Mouse (Mus musculus): ENCODE measurements around the gene Ubc. TPM values are rescaled to one million over a fixed set of nuclear protein-coding genes. Genes with fewer than 3 reads are reported as not detected.
"Not testable (repeated sequence)": the region's sequence is repeated elsewhere in the genome, so short reads cannot be mapped to it uniquely, and the experiment has no call there.

Ubc gene
- polyA plus RNA-seq, 1 experiment from 2014 or later: 1,133 TPM

DNA sequence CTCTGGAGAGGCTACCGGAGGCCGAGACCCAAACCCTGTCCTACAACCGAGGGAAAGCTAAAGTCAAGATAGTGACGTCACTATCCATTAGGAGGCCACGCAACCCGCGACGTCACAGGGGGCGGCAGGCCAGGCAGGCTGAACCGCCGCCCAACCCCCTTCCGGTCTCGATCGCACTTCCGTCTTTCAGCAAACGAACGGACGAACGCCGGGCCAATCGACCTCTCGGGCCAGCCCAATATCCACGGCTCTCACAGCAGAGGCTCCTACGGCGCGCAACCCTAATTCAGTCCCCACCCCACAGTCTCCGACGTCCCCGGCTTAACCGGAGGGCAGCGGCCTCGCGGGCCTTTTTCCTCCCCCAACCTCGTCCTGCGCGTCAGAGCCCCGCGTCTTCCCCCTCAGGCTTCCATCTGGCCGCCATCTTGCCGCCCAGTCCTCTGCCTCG, 847 bp downstream of the Ubc start, which contains the start of gene Gm10382:
Gm10382 (plus strand) TSS at position 192 of the 448 bp plus-strand sequence.
- H3K27ac ChIP-seq: peak within 1 kb of the TSS; percentile 93
- ATAC-seq (ENCODE audit: insufficient number of reproducible peaks, low FRiP score, low TSS enrichment, low read depth): 0 out of 2 replicates have a peak, but pooled peaks have one; percentile 2
- WGBS: under 1% methylated on average over 41 of the region's 41 CpGs
- H3K36me3 ChIP-seq: peaks cover 22% of the 10 kb centered on the region
- H3K4me3 ChIP-seq: peak within 1 kb of the TSS; percentile 78
- H3K4me2 ChIP-seq: peak within 1 kb of the TSS; percentile 87
- no peaks in the 10 kb centered on the region for H3K9me3 ChIP-seq
- H3K4me1 ChIP-seq: peaks cover 27% of the 10 kb centered on the region
- no peaks in the 10 kb centered on the region for H3K27me3 ChIP-seq
- peak within 1 kb of the TSS; percentile 97 for H3K9ac ChIP-seq

DNA sequence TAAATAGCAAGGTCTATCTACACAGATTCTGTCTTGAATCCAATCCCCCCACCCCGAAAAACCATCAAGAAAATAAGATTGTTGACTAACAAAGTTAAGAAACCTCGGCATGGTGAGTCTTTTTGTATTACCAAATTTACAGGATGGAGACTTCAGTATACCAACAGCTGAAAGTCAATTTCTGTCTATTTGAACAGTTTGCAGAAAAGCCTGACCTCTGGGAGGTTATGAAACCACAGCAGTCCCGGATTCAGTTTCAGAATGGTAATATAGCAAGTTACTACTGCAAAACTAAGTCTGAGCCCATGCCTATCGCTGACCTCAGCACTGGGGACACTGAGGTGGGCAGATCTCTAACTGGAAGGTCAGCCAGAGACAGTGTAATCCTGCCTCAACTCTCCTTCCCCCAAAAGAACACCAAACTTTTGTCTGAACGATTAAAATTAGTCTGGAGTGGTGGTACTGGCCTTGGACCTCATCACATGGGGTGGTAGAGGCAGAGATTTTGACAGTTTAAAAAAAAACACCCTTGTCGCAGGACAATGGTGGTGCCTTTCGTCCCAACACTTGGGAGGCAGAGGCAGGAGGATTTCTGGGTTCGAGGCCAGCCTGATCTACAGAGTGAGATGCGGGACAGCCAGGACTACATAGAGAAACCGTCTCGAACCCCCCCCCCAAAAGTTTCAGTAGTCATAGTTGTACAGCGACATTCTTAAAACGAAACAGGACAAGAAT, 1.5 kb downstream of the Ubc start:
- Histone ChIP-seq H3K9me3 (no peaks in the 10 kb centered on the region), H3K36me3 (peaks cover 22% of the 10 kb centered on the region), H3K4me1 (peaks cover 21% of the 10 kb centered on the region), H3K4me2 (peak overlapping the region; percentile 87), H3K9ac (peak overlapping the region; percentile 97), H3K27me3 (no peaks in the 10 kb centered on the region), H3K4me3 (peak overlapping the region; percentile 78), H3K27ac (peak overlapping the region; percentile 93)
- ATAC-seq (ENCODE audit: insufficient number of reproducible peaks, low FRiP score, low TSS enrichment, low read depth): no peak
- 23% methylated on average over 13 of the region's 13 CpGs for WGBS

DNA sequence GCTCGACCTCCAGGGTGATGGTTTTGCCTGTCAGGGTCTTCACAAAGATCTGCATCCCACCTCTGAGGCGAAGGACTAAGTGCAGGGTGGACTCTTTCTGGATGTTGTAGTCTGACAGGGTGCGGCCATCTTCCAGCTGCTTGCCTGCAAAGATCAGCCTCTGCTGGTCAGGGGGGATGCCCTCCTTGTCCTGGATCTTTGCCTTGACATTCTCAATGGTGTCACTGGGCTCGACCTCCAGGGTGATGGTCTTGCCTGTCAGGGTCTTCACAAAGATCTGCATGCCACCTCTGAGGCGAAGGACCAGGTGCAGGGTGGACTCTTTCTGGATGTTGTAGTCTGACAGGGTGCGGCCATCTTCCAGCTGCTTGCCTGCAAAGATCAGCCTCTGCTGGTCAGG, 2.7 kb downstream of the Ubc start:
- H3K4me2 ChIP-seq; H3K4me3 ChIP-seq; H3K27ac ChIP-seq; H3K9ac ChIP-seq; ATAC-seq (ENCODE audit: insufficient number of reproducible peaks, low FRiP score, low TSS enrichment, low read depth); H3K9me3 ChIP-seq; H3K27me3 ChIP-seq: not testable (repeated sequence)
- 89% methylated on average over 5 of the region's 6 CpGs for WGBS
- Histone ChIP-seq H3K36me3 (peaks cover 22% of the 10 kb centered on the region), H3K4me1 (peaks cover 14% of the 10 kb centered on the region)

DNA sequence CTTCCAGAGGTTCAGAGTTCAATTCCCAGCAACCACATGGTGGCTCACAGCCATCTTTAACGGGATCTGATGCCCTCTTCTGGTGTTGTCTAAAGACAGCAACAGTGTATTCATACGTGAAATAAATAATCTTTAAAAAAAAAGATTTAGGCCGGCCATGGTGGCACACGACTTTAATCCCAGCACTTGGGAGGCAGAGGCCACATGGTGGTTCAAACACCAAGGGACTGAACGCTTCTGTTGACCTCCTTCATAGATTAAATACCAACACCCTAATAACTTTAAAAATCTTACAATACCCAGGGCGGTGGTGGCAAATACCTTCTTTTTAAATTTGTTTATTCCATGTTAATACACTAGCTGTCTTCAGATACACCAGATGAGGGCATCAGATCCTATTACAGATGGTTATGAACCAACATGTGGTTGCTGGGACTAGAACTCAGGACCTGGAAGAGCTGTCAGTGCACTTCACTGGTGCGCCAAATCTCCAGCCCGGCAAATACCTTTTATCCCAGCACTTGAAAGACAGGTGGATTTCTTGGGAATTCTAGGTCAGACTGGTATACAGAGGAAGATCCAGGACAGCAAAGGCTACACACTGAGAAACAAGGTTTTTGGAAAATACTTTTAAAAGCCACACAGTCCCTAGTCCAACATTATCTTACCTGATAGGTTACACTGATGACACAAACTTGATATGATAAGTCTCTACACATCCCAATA, 4.6 kb downstream of the Ubc start:
- no peak overlapping the region for H3K4me2 ChIP-seq
- whole genome bisulfite sequencing: 74% methylated on average over 8 of the region's 8 CpGs
- no peak overlapping the region for H3K27ac ChIP-seq
- no peaks in the 10 kb centered on the region for H3K9me3 ChIP-seq
- peaks cover 10% of the 10 kb centered on the region for H3K4me1 ChIP-seq
- ATAC-seq (ENCODE audit: insufficient number of reproducible peaks, low FRiP score, low TSS enrichment, low read depth): no peak
- no peak overlapping the region for H3K9ac ChIP-seq
- H3K36me3 ChIP-seq: peaks cover 22% of the 10 kb centered on the region
- H3K4me3 ChIP-seq: no peak overlapping the region
- H3K27me3 ChIP-seq: no peaks in the 10 kb centered on the region

DNA sequence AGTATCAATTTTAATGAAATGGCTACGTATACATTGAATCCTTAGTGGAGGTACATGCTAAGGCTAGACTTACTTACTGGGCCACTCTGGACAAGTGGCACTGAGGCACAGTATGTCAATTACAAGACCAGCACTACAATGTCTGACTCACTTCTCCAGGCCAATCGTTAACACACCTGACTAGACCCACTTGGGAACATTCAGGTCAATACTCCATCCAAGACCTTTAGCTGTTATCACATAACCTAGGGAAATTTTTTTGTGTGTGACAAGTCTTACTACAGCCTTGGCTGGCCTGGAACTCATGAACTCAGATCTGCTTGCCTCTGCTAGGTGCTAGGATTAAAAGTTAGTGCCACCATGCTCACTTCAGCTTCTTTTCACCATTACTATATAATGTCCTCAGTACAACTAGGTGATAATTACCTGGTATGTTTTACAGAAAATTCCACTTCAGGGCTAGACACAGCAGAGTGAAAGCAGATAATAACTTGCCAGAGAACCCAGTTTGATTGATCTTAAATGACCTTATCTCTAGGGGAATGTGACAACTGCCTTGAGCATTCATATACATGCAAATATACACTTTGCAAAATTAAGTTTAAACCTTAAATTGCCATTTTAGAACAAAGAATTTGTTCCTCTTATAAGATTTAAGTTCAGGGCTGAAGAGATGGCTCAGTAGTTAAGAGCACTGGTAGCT, 5.3 kb downstream of the Ubc start:
- ATAC-seq (ENCODE audit: insufficient number of reproducible peaks, low FRiP score, low TSS enrichment, low read depth): no peak
- no peak overlapping the region for H3K27ac ChIP-seq
- H3K4me3 ChIP-seq: no peak overlapping the region
- no peak overlapping the region for H3K4me2 ChIP-seq
- no peak overlapping the region for H3K9ac ChIP-seq
- no peaks in the 10 kb centered on the region for H3K9me3 ChIP-seq
- no peaks in the 10 kb centered on the region for H3K27me3 ChIP-seq
- WGBS: 85% methylated on average over 2 of the region's 2 CpGs
- H3K36me3 ChIP-seq: peaks cover 22% of the 10 kb centered on the region
- H3K4me1 ChIP-seq: peaks cover 10% of the 10 kb centered on the region

DNA sequence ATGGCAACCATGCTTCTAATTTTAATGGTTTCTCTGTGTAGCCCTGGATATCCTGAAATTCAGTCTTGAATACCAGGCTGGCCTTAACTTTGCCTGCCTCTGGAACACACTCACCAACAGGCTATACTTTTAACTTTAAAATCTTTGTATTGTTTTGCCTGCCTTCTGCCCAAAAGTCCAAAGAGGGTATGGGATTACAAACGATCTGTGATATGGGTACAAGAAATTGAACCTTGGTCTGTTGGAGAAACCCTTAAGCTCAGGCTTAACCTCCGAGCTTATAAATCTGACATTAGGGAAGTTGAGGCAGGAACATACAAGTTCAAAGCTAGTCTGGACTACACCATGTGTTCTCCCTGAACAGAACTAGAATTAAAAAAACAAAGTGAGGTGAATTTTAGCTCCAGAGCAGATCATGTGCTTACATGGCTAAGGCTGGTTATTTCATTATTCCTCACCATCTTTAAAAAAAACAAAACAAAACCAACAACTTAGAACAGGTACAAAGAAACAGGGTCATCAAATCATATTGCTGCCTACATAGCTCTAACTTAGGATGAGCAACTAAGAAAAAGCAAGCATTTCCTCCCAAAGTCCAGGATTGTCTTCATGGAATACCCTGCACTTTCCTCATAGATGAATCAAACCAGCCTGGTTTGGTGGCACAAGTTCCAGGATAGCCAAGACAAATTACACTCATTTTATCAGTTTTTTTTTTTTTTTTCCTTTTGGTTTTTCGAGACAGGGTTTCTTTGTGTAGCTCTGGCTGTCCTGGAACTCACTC, 6.2 kb downstream of the Ubc start:
- H3K4me1 ChIP-seq: peaks cover 10% of the 10 kb centered on the region

DNA sequence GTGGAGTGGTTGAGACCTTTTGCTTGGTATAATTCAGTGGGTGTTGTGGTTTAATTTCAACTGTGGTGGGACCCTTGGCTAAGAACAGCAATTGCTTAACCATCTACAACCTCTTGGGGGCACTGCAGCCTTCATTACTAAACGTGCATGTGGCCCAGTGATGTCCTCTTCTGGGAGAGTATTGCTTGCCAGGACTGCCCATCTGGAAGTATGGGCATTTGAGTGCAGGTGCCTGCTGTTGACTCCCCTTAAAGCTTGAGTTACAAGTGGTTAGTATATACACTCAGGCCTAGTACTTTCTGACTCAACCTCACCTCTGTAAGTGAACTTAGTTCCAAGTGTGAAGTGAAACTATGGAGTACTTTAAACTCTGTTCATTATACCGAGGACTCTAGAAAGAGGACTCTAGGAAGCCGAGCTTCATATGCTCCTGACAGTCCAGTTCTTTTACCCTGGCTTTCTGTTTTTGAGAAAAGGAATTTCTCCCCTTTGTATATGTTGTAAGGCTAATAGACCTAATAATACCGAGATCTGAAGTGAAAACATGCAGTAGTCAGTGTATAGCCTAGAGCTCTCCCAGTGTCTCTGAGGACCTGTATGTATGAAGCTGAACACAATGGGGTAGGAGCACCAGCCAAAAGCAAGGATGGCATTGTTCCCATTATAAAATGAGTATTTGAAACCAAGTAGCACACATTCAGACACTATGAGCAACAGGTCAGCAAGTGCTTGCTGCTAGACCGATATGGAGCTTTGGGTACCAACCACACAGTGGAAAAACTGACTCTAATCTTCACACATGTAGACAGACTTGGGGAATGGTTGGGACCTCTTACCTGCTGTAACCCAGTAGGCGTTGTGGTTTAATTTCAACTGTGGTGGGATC, 7.1 kb downstream of the Ubc start:
- no peak for ATAC-seq (ENCODE audit: insufficient number of reproducible peaks, low FRiP score, low TSS enrichment, low read depth)
- no peaks in the 10 kb centered on the region for H3K9me3 ChIP-seq

More for the DNA sequence above, 6.2 kb downstream of the Ubc start:
- no peak overlapping the region for H3K27ac ChIP-seq
- H3K27me3 ChIP-seq: no peaks in the 10 kb centered on the region
- no peaks in the 10 kb centered on the region for H3K9me3 ChIP-seq
- H3K9ac ChIP-seq: no peak overlapping the region
- H3K36me3 ChIP-seq: peaks cover 22% of the 10 kb centered on the region
- no peak for ATAC-seq (ENCODE audit: insufficient number of reproducible peaks, low FRiP score, low TSS enrichment, low read depth)
- no peak overlapping the region for H3K4me3 ChIP-seq
- 78% methylated on average over 3 of the region's 3 CpGs for WGBS
- H3K4me2 ChIP-seq: no peak overlapping the region

DNA sequence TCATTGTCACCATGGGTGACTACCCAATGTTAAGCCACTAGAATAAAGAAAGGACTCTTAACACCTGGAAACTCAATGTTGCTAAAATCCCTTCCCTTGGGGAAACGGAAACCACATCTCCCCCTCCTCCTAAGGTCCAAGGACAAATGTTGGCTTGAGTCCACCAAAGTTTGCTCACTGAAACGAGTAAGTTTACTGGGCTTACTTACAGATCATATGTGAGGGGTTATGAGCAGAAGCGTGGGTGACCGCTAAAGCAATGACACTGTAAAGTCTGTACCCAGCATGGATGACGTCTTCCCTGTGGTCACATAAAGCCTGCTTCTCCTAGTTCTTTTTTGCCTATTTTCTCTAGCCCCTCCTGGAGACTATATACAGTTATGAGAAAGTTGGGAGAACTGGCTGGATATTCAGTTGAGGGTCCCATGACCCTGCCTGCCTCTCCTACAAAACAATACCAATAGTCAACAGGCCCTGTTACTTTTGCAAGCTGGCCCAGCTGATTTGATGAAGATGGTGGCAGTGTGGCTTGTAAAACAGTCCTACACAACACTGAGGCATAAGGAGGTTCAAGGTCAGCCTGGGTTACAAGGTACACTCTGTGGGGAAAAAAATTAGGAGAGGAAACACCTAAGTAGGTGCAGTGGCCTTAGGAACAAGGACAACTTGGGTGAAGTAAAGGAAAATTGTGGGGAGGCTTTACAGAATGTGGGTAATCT, 7.9 kb downstream of the Ubc start:
- Histone ChIP-seq H3K36me3 (peaks cover 18% of the 10 kb centered on the region), H3K9ac (no peak overlapping the region), H3K9me3 (no peaks in the 10 kb centered on the region), H3K4me2 (no peak overlapping the region), H3K27ac (no peak overlapping the region), H3K4me3 (no peak overlapping the region), H3K4me1 (peaks cover 5% of the 10 kb centered on the region; the same call in 1 of the 2 replicates), H3K27me3 (no peaks in the 10 kb centered on the region)
- 66% methylated on average over 5 of the region's 5 CpGs for WGBS
- no peak for ATAC-seq (ENCODE audit: insufficient number of reproducible peaks, low FRiP score, low TSS enrichment, low read depth)

More for the DNA sequence above, 7.1 kb downstream of the Ubc start:
- peak overlapping the region; percentile 0; the same call in 1 of the 2 replicates for H3K27ac ChIP-seq
- no peak overlapping the region for H3K4me2 ChIP-seq
- H3K4me1 ChIP-seq: peaks cover 5% of the 10 kb centered on the region; the same call in 1 of the 2 replicates
- peaks cover 18% of the 10 kb centered on the region for H3K36me3 ChIP-seq
- WGBS: 47% methylated on average over 6 of the region's 6 CpGs
- no peaks in the 10 kb centered on the region for H3K27me3 ChIP-seq
- no peak overlapping the region for H3K9ac ChIP-seq
- H3K4me3 ChIP-seq: no peak overlapping the region

DNA sequence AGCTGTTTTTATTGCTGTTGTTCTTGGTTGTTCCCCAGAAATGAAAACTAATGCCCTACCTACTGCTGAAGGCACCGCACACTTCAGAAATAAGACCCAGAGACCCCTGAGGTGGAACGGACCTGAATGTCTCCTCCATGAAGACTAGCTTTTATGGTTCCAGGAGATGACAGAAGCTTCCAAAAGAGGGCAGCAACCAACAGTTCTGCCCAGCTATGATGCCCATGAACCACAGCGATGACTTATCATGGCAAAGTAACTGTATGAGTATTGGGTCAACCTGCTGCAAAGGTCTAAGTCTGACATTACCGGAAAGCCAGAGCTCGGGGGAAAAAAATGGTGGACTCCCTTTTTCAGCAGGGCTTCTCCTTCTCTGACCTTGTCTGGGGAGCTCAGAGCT, 11.1 kb downstream of the Ubc start:
- Histone ChIP-seq H3K4me3 (no peak overlapping the region), H3K27me3 (no peaks in the 10 kb centered on the region), H3K4me1 (no peaks in the 10 kb centered on the region), H3K36me3 (no peaks in the 10 kb centered on the region), H3K9ac (no peak overlapping the region), H3K27ac (no peak overlapping the region), H3K4me2 (no peak overlapping the region), H3K9me3 (no peaks in the 10 kb centered on the region)
- WGBS: 84% methylated on average over 5 of the region's 5 CpGs
- no peak for ATAC-seq (ENCODE audit: insufficient number of reproducible peaks, low FRiP score, low TSS enrichment, low read depth)

DNA sequence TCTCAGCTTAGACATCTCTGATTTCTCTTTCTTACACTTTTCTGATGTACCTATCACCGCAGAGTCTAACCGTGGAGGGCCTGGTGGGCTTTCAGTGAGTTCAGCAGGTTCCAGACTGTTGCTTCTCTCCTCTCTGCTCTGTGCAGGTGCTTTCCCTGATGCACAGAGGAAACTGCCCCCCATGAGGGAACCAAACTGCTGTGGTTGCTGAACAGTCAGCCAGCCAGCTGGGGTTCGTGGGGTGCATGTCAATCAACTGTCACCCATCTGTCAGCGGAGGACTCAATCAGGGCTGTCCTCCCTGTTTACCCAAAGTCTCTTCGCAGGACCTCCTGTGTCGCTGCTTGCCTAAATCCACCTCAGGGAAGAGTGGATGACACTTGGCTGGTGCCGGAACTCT, 12.8 kb downstream of the Ubc start:
- Histone ChIP-seq H3K4me1 (no peaks in the 10 kb centered on the region), H3K4me2 (no peak overlapping the region), H3K27ac (no peak overlapping the region), H3K36me3 (no peaks in the 10 kb centered on the region), H3K9ac (no peak overlapping the region), H3K27me3 (no peaks in the 10 kb centered on the region), H3K4me3 (no peak overlapping the region), H3K9me3 (no peaks in the 10 kb centered on the region)
- WGBS: 72% methylated on average over 7 of the region's 7 CpGs
- ATAC-seq (ENCODE audit: insufficient number of reproducible peaks, low FRiP score, low TSS enrichment, low read depth): no peak

Data from limb, embryonic 15.5 days (tissue).